Mouse (Mus musculus) T-cell, adult 2 months (primary cell): ENCODE data around the gene Oxt.

Experiments used
- DNase-seq: peaks from one replicate; pipeline ENCODE4 v3.0.0; 2022; ENCODE audit warnings: low spot score

Gene Oxt

DNA sequence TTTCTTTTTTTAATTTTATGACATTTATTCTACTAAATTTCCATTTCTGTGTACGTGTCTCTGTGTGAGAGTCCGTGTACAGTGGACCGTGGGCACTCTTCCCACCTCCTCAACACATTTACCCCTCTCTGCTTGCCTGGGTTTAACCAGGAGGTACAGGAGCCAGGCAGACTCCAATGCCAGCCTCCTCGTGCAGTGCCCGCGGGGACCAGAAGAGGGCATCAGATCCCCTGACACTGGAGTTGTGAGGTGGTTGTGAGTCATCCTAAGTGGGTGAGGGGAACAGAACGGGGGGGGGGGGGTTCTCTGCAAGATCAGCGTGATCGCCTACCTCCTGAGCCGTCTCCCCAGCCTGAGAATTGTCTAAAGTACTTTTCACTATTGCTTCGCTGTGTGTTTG lies 2.2 kb downstream of the Oxt start:
- DNase-seq: peak; percentile 58

- DNase-seq: no peak
These were observed 3.8 kb downstream of the Oxt start for GRCm38 (mm10) chr2:130579791-130580190.

GRCm38 (mm10) chr2:130581201-130581600 lies 5.2 kb downstream of the Oxt start:
- no peak for DNase-seq

- DNase-seq: no peak
These were observed 6.6 kb downstream of the Oxt start, which contains the start of gene Avp for GRCm38 (mm10) chr2:130582552-130582951. Gene Avp (minus strand): TSS chr2:130582554.

- DNase-seq: no peak
These were observed 8.1 kb downstream of the Oxt start for GRCm38 (mm10) chr2:130583902-130584560.

GRCm38 (mm10) chr2:130586016-130586415 lies 10.0 kb downstream of the Oxt start:
- no peak for DNase-seq

DNA sequence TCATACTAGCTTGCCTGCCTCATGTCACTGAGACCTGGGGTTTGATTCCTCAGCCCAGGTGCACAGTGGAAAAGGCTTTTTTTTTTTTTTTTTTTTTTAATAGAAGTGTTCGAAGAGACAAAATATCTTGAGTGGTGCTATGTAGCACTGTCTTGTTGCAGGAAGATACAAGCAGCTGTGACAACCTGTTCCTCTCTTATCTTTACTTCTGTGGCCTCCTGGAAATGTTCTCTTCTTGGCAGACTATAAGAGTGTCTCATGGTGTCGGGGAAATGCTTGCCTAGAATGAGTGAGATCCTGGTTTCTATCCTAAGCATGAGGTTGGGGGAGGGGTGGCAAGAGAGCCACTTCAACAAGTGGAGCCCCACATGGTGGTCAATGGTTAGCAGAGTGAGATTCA lies 12.4 kb downstream of the Oxt start:
- DNase-seq: no peak

DNA sequence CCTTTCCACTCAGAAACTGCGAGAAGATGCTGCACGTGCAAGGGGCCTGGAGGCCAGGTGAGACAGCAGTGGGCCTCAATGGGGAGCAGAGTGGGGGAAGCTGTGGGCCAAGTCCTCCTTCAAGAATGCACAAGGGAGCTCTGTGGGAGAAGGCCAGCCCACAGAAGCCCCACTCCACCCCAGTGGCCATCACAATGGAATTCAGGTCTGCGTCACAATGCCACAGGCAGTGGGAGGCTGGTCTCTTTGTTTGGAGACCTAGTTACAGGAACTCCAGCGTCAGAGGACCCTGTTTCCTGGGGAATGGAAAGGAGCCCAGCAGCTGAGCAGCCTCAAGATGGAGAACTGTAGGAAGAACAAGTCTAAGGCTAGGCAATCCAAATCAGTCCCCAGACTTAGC lies 13.2 kb downstream of the Oxt start:
- DNase-seq: no peak

DNA sequence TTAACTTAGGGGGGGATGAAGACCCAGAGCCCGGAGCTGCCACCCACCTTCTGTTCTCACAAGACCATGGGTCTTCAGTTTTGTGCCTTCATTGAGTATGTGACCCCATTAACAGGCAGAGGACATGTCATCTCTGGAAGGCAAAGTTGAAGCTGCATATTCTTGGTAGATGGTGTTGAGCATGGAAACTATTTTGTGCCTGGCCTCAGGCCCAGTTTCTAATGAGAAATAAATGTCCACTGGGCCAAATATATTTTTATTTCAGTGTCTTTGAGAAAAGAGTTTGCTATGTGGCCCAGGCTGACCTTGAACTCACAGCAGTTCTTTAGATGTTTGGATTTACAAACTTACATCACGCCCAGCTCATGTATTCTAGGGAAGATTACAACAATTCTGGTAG lies 13.8 kb downstream of the Oxt start:
- DNase-seq: no peak

DNA sequence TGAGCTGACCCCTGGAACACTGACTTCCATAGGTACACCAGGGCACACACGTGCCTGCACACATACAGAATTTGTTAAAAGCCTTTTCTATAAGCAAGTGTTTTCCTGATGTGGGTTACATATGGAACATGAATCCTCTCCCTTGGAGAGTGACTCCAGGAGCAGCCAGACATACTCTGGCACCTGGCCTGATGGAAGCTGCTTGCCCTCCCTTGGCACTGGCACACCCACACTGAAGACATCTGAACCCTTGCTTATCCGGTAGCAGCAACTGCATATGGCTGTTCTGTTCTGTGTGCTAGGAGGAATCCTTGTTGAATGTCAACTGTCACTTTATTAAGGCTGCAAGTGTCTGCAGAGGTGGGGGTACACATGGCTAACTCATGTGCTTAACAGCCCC lies 15.0 kb downstream of the Oxt start:
- no peak for DNase-seq

DNA sequence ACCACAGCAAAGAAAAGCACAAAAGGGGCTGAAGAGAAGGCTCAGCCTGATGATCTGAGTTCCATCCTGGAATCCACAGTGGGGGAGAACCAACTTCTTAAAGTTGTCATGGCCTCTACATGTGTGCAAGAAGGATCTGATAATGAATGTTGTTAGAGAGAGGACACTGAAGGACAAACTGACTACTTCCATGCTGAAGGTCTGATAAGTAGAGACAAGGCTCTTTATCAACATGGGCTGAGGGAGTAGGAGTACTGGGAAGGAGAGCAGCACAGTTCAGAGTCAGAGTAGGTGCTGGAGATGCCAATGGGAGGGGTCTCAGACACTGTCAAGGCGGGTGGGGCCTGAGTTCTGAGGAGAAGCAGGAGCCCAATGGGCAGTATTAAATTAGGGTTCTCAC lies 19.6 kb downstream of the Oxt start:
- DNase-seq: no peak

DNA sequence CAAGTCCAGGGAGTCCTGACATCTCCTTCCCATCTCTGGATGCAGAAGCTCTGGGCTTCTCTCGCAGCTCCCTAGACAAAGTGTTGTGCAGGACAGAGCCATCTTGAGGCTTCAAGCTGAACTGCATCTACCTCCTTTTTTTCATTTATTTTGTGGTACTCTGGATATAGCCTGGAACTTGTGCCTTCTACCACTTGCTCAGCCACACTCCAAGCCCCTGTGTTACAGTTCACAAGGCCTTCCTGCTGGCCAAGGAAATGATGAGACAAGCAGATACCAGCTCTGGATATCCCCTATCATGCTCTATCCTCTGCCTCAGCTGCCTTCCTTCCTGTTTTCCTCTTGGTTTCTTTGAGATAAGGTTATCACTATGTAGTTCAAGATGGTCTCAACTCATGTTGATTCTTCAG lies 21.6 kb downstream of the Oxt start:
- peak; percentile 18 for DNase-seq

GRCm38 (mm10) chr2:130598399-130598798 lies 22.4 kb downstream of the Oxt start:
- DNase-seq: no peak

DNA sequence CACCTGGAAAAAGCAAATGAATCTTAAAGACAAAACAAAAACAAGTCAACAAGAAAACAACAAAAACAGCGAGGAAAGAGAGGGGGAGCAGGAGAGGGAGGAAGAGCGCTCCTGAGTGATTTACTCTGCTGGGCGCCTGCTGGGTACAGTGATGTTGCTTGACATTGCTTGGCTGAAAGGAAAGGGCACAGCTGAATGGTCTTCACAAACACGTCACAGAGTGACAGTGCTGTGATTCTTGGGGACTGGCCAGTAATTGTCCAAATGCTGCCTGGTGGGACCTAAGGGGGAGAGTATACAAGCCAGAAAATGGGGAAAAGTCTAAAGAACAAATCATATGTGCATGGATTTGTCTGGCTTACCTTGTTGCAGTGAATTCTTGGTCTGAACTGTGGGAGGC lies 26.2 kb downstream of the Oxt start:
- DNase-seq: no peak

DNA sequence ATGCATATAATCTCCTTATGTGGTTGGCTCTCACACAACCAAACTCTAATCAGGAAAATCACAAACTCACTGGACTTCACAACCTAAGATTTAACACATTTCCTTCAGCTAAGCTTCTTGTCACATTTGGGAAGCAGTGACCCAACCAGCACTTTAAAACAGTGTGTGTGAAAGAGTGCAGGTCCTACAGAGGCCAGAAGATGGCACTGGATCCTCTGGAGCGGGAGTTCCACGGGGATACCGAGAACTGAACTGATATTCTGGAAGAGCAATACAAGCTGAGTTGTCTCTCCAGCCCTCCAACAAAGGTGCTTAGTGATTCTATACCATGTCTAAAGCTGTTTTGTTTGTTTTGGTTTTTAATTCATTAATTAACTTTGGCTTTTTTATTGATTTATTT lies 37.1 kb downstream of the Oxt start:
- no peak for DNase-seq

DNA sequence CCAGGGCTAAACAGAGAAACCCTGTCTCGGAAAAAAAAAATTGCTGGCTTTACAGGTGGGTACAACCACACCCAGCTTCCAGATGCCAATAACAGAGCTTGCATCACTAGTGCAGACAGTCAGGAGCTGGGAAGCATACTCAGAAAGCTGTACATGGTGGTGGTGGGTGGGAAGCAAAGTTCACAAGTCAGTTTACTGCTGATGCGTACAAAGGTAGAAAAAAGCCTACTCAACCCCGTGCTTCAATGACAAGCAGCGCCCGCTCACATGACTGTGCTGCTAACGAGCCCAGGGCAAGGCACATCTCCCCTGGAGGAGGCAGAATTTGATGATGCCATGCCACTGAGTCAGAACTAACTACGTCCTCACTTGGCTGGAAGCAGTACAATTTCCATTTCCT lies 43.0 kb downstream of the Oxt start:
- no peak for DNase-seq
